Mouse (Mus musculus) neutrophil, adult 83 days (primary cell): Measurements from ENCODE around the gene Ifi206. TPM values are rescaled to one million over a fixed set of nuclear protein-coding genes. Genes with fewer than 3 reads are reported as not detected.

ENCODE experiments used
- total RNA-seq, 2 experiments: library from RNA; stranded (reverse); gene quantifications; one replicate each; pipeline ENCODE4 v1.2.4; 2023

Ifi206 gene
- 1 to 10 TPM; 1.9 to 3.3 TPM for total RNA-seq

DNA sequence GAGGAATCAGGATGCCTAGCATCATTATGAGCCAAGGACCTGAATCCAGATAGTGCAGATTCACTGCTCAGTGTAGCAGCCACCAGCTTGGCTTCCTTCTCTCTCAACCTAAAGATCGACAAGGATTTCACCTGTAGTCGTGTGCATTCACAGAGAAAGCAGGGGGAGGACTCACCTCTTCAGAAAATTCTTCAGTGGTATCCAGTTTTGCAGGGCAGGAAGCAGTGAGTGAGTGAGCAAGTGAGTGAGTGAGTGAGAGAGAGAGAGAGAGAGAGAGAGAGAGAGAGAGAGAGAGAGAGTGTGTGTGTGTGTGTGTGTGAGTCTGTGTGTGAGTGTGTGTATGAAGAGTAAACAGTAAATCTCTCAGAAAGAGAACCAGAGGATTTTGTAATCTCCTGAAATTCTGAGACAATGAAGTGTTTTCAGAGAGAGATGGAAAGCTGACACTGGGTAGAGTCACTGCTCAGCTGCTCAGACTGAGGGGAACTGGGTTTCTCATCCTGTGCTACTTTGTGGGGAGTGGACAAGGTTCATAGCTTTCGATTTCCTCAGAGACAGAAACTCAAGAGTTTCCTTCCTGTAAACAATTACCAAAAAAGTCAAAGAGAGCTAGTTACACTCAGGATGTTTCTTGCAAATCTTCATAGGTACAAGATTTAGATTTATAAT is at the start of gene Ifi206:
Gene Ifi206, minus strand, starts transcription at position 230 of the 669 bp plus-strand sequence.

DNA sequence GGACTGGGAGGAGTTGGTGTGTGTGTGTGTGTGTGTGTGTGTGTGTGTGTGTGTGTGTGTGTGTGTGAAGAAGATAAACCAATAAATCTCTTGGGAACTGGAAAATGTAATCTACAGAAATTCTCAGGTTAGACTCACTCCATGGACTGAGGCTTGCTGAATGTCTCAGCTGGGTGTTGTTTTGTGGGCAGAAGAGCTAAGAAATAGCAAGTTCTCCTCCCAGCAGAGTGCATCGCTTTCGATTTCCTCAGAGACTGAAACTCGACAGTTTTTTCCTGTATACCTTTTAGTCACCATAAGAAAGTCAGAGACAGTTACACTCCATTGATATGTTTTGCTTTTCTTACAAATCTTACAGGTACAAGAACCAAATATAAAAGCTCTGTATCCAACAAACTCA is 45.0 kb upstream of the Ifi206 start, which contains the start of gene Ifi214:
Gene Ifi214, minus strand, starts transcription at position 167 of the 400 bp plus-strand sequence.

Other genes with a start within 250 kb of the Ifi206 start
- gene Olfr418, start 225.0 kb downstream of the Ifi206 start, total RNA-seq = not detected
- not detected for gene Mptx2, start 213.3 kb downstream of the Ifi206 start, total RNA-seq
- 1 to 10 TPM; 1.8 to 2.6 TPM for gene Ackr1, start 157.3 kb downstream of the Ifi206 start, total RNA-seq
- 10 to 100 TPM; 40.9 to 48.4 TPM for gene Aim2, start 140.2 kb downstream of the Ifi206 start, total RNA-seq
- under 1 TPM; 0.31 to 0.88 TPM for gene Cadm3, start 123.3 kb downstream of the Ifi206 start, total RNA-seq
- gene Ifi214, start 44.9 kb upstream of the Ifi206 start, total RNA-seq = under 1 TPM; 0.18 to 0.42 TPM
- 1 to 10 TPM; 4.6 to 7.9 TPM for gene Ifi213, start 108.2 kb upstream of the Ifi206 start, total RNA-seq
- gene Ifi209, start 139.9 kb upstream of the Ifi206 start, total RNA-seq = 10 to 100 TPM; 29.3 to 44.5 TPM
- 1 to 10 TPM in 1 of 2 experiments, under 1 TPM in 1; 0.61 to 1.1 TPM for gene Ifi208, start 182.6 kb upstream of the Ifi206 start, total RNA-seq